Mouse (Mus musculus): ENCODE data around the gene Il1rapl2. TPM values are rescaled to one million over a fixed set of nuclear protein-coding genes. Genes with fewer than 3 reads are reported as not detected.
"Not testable (repeated sequence)": the region's sequence is repeated elsewhere in the genome, so short reads cannot be mapped to it uniquely, and the experiment has no call there.

Gene Il1rapl2
- total RNA-seq, 2 experiments from 2014 or later = 0.21 to 1.2 TPM

- DNase-seq = no peak
These were observed 639.1 kb downstream of the Il1rapl2 start, which contains the start of gene Tex13a for GRCm38 (mm10) chrX:138209480-138209879. TSS of gene Tex13a (minus strand) at chrX:138209580.

GRCm38 (mm10) chrX:138234626-138235025, 664.2 kb downstream of the Il1rapl2 start:
- no peak for DNase-seq

- not testable (repeated sequence) for DNase-seq
These were observed 778.3 kb downstream of the Il1rapl2 start for GRCm38 (mm10) chrX:138348736-138349135.

- DNase-seq = no peak
These were observed 863.4 kb downstream of the Il1rapl2 start for GRCm38 (mm10) chrX:138433794-138434193.

- DNase-seq = peak; percentile 1
These were observed 867.5 kb downstream of the Il1rapl2 start for GRCm38 (mm10) chrX:138437939-138438338.

GRCm38 (mm10) chrX:138449856-138450255, 879.4 kb downstream of the Il1rapl2 start:
- no peak for DNase-seq

GRCm38 (mm10) chrX:138478488-138478887, 908.1 kb downstream of the Il1rapl2 start:
- DNase-seq = no peak

- no peak for DNase-seq
These were observed 930.1 kb downstream of the Il1rapl2 start for GRCm38 (mm10) chrX:138500510-138500909.

GRCm38 (mm10) chrX:138505049-138505448, 934.6 kb downstream of the Il1rapl2 start:
- no peak for DNase-seq

GRCm38 (mm10) chrX:138620106-138620505, 1049.7 kb downstream of the Il1rapl2 start:
- DNase-seq = no peak

- no peak for DNase-seq
These were observed 1054.9 kb downstream of the Il1rapl2 start for GRCm38 (mm10) chrX:138625311-138625710.

- DNase-seq = no peak
These were observed 1152.0 kb downstream of the Il1rapl2 start for GRCm38 (mm10) chrX:138722372-138722771.

GRCm38 (mm10) chrX:138800958-138801357, 1230.5 kb downstream of the Il1rapl2 start:
- no peak for DNase-seq

- no peak for DNase-seq
These were observed 1261.5 kb downstream of the Il1rapl2 start for GRCm38 (mm10) chrX:138831876-138832275.

GRCm38 (mm10) chrX:138833894-138834293, 1263.5 kb downstream of the Il1rapl2 start:
- no peak for DNase-seq

- no peak for DNase-seq
These were observed 1268.0 kb downstream of the Il1rapl2 start for GRCm38 (mm10) chrX:138838381-138838780.
